Mouse (Mus musculus): ENCODE measurements around the gene Bak1.

- no peak for TF ChIP-seq GATA1 (IDR thresholded peaks at IDR 0.05; ENCODE audit: low read length)
- no peak for TF ChIP-seq TAL1 (IDR thresholded peaks at IDR 0.05; ENCODE audit: low read length)
Measured at GRCm38 (mm10) chr17:26997661-26998060, 31.1 kb downstream of the Bak1 start.
